Mouse (Mus musculus) heart, postnatal 0 days (tissue): ENCODE data around the gene Ptgds.

ENCODE experiments used
- CTCF ChIP-seq: IDR thresholded peaks from 2 replicates; pipeline ENCODE4 v1.5.1; 2016; ENCODE audit warnings: antibody characterized with exemption, control low read depth, low read depth
- EP300 ChIP-seq: IDR thresholded peaks from 2 replicates; pipeline ENCODE4 v1.6.1; 2016; ENCODE audit warnings: antibody characterized with exemption, low read depth

GRCm38 (mm10) chr2:25467606-25468303, 2.1 kb downstream of the Ptgds start:
- TF ChIP-seq CTCF, result no peak
- TF ChIP-seq EP300, result no peak
